ENCODE assay signal across 20 mouse cellular contexts in genomic region chr7:67426076-67426475, GRCm38 (mm10). TPM values are rescaled to one million over a fixed set of nuclear protein-coding genes. Genes with fewer than 3 reads are reported as not detected.
A peak's percentile ranks its signal among the peaks of the same experiment; 100 is the strongest.
DNase-seq lines count a peak whose midpoint lies in the region; ATAC-seq and TF ChIP-seq lines count a peak whose summit lies in the region.
"Had no signal": no experiment of that assay in that cellular context is flagged by ENCODE, and none has a peak within 500 bp of the region (broad histone marks: within the 10 kb centered on the region; RNA-seq: fewer than 3 reads in every experiment).

No protein-coding gene starts in this region.

- H3K79me2 ChIP-seq in CH12.LX (replicated peaks; ENCODE audit: control insufficient read depth, extremely low read depth, insufficient read depth, poor library complexity, severe bottlenecking), result peaks cover 8% of the 10 kb centered on the region
- H3K79me2 ChIP-seq in macrophage (ENCODE audit: inconsistent target), result no peaks in the 10 kb centered on the region
- no peaks in the 10 kb centered on the region for H3K79me2 ChIP-seq in myocyte (ENCODE audit: control insufficient read depth, insufficient read depth)

- TF ChIP-seq POLR2A in CH12.LX (IDR thresholded peaks at IDR 0.05; ENCODE audit: low read depth, low read length), result no peak
- TF ChIP-seq POLR2A in myocyte (IDR thresholded peaks at IDR 0.05; ENCODE audit: insufficient read length, low read depth), result no peak

- no peak overlapping the region for H3K4me2 ChIP-seq in lung, postnatal 0 days (replicated peaks; ENCODE audit: low read depth, low read length)
- H3K4me2 ChIP-seq in CH12.LX (ENCODE audit: insufficient read depth, low read depth, poor library complexity, severe bottlenecking) (peak overlapping the region; percentile 80), myocyte (ENCODE audit: low read depth) (no peak overlapping the region)
- H3K4me2 ChIP-seq in hindbrain, postnatal 0 days (ENCODE audit: low read depth, low read length), result no peak overlapping the region
- H3K4me2 ChIP-seq: embryonic facial prominence, embryonic 12.5 days; forebrain, embryonic 15.5 days; heart, embryonic 11.5 days; heart, embryonic 15.5 days; hindbrain, embryonic 15.5 days had no signal

- ATAC-seq in lung, postnatal 0 days, result no peak
- ATAC-seq in hindbrain, postnatal 0 days, result no peak
- ATAC-seq: forebrain, embryonic 15.5 days had no signal

- H3K9me3 ChIP-seq in lung, postnatal 0 days (ENCODE audit: low read length), result no peaks in the 10 kb centered on the region
- H3K9me3 ChIP-seq in CH12.LX (replicated peaks; ENCODE audit: low read length), result no peaks in the 10 kb centered on the region
- no peaks in the 10 kb centered on the region for H3K9me3 ChIP-seq in hindbrain, embryonic 10.5 days
- no peaks in the 10 kb centered on the region for H3K9me3 ChIP-seq in hindbrain, postnatal 0 days (ENCODE audit: low read length)
- H3K9me3 ChIP-seq: embryonic facial prominence, embryonic 12.5 days; forebrain, embryonic 15.5 days; G1E; heart, embryonic 15.5 days; hindbrain, embryonic 15.5 days had no signal

- H3K27ac ChIP-seq in lung, postnatal 0 days (ENCODE audit: low read length), result peak overlapping the region; percentile 48; the same call in 1 of the 2 replicates
- H3K27ac ChIP-seq in CH12.LX (ENCODE audit: insufficient read depth, low read depth) (peak overlapping the region; percentile 69), macrophage (peak overlapping the region; percentile 94)
- H3K27ac ChIP-seq in hindbrain, embryonic 10.5 days, result no peak overlapping the region
- H3K27ac ChIP-seq in hindbrain, postnatal 0 days, result no peak overlapping the region
- H3K27ac ChIP-seq: embryonic facial prominence, embryonic 12.5 days; forebrain, embryonic 15.5 days; hindbrain, embryonic 15.5 days had no signal

- H3K4me3 ChIP-seq in lung, postnatal 0 days (ENCODE audit: low read depth, low read length), result no peak overlapping the region
- peak overlapping the region in 2 of 3 experiments; percentile 15 to 31 for H3K4me3 ChIP-seq in CH12.LX (replicated peaks in 1 of 3; ENCODE audit: low read depth in 2 of 3, low read length in 2 of 3, poor library complexity in 1 of 3)
- H3K4me3 ChIP-seq in macrophage (ENCODE audit: inconsistent target), result no peak overlapping the region
- H3K4me3 ChIP-seq in myocyte, result no peak overlapping the region
- H3K4me3 ChIP-seq in hindbrain, embryonic 10.5 days, result no peak overlapping the region
- no peak overlapping the region for H3K4me3 ChIP-seq in hindbrain, postnatal 0 days (ENCODE audit: low read length)
- H3K4me3 ChIP-seq: embryonic facial prominence, embryonic 12.5 days; forebrain, embryonic 15.5 days; heart, embryonic 15.5 days; hindbrain, embryonic 15.5 days had no signal

- DNase-seq in lung, postnatal 0 days (ENCODE audit: low spot score), result no peak
- no peak for DNase-seq in lung, postnatal 14 days
- no peak for DNase-seq in CH12.LX (ENCODE audit: extremely low read depth)
- no peak for DNase-seq in testis, postnatal 10 days (ENCODE audit: low spot score)
- DNase-seq in hindbrain, embryonic 10.5 days (ENCODE audit: low spot score), result no peak
- no peak for DNase-seq in hindbrain, postnatal 0 days (ENCODE audit: low spot score)
- DNase-seq: adrenal gland, adult 8-10 months; cerebellum, adult 11-12 months; cerebellum, adult 9-10 months; cerebellum, postnatal 25 days; gastrocnemius, postnatal 36 days; heart, adult 18-20 months had no signal

- no peaks in the 10 kb centered on the region for H3K36me3 ChIP-seq in lung, postnatal 0 days (ENCODE audit: insufficient read depth, low read length)
- H3K36me3 ChIP-seq in CH12.LX (replicated peaks in 1 of 2; ENCODE audit: control insufficient read depth in 1 of 2, insufficient read depth in 1 of 2, low read length in 1 of 2) (no peaks in the 10 kb centered on the region), macrophage (ENCODE audit: inconsistent target) (no peaks in the 10 kb centered on the region), myocyte (ENCODE audit: control insufficient read depth, insufficient read depth) (no peaks in the 10 kb centered on the region)
- no peaks in the 10 kb centered on the region for H3K36me3 ChIP-seq in hindbrain, embryonic 10.5 days
- no peaks in the 10 kb centered on the region for H3K36me3 ChIP-seq in hindbrain, postnatal 0 days (ENCODE audit: insufficient read depth, low read length)
- H3K36me3 ChIP-seq: embryonic facial prominence, embryonic 12.5 days; forebrain, embryonic 15.5 days; G1E; heart, embryonic 15.5 days; hindbrain, embryonic 15.5 days had no signal

- in situ Hi-C loops in CH12.LX (cut with MboI; ENCODE audit: low pct_ligation_motif_present, low pct_unique_long_range_greater_than_20kb, low sequenced_read_pairs), result loop anchor here (10.0 kb wide), 1 partner anchor 51 kb away; the partner anchor contains the start of gene Mef2a

- H3K27me3 ChIP-seq in lung, postnatal 0 days (replicated peaks; ENCODE audit: insufficient read depth, low read length), result no peaks in the 10 kb centered on the region
- H3K27me3 ChIP-seq in CH12.LX (replicated peaks), result no peaks in the 10 kb centered on the region
- H3K27me3 ChIP-seq in myocyte (ENCODE audit: control insufficient read depth, insufficient read depth, insufficient read length), result no peaks in the 10 kb centered on the region
- no peaks in the 10 kb centered on the region for H3K27me3 ChIP-seq in hindbrain, embryonic 10.5 days (ENCODE audit: insufficient read depth, poor library complexity, severe bottlenecking)
- H3K27me3 ChIP-seq in hindbrain, postnatal 0 days (ENCODE audit: insufficient read depth, low read length), result no peaks in the 10 kb centered on the region
- H3K27me3 ChIP-seq: embryonic facial prominence, embryonic 12.5 days; forebrain, embryonic 15.5 days; heart, embryonic 15.5 days; hindbrain, embryonic 15.5 days had no signal

- TF ChIP-seq RAD21 in CH12.LX (IDR thresholded peaks at IDR 0.05; ENCODE audit: low read depth, low read length), result no peak

- H3ac ChIP-seq in myocyte (ENCODE audit: control insufficient read depth, insufficient read length), result no peak overlapping the region

- dilution Hi-C loops in CH12.LX (cut with MboI; ENCODE audit: extremely low pct_ligation_motif_present, extremely low pct_unique_long_range_greater_than_20kb, low sequenced_read_pairs), result no loop called here

- TF ChIP-seq EP300 in lung, postnatal 0 days (IDR thresholded peaks at IDR 0.05), result no peak
- TF ChIP-seq EP300 in CH12.LX (IDR thresholded peaks at IDR 0.05; ENCODE audit: low read length), result no peak

- peaks cover 12% of the 10 kb centered on the region for H3K4me1 ChIP-seq in lung, postnatal 0 days (ENCODE audit: insufficient read depth, low read depth, low read length)
- peaks cover 46 to 86% of the 10 kb centered on the region in 2 experiments for H3K4me1 ChIP-seq in CH12.LX (ENCODE audit: control insufficient read depth in 1 of 2, insufficient read depth in 2 of 2)
- peaks cover 4% of the 10 kb centered on the region; the same call in 1 of the 2 replicates for H3K4me1 ChIP-seq in hindbrain, embryonic 10.5 days (replicated peaks)
- H3K4me1 ChIP-seq in hindbrain, postnatal 0 days (ENCODE audit: insufficient read depth, low read length), result peaks cover 4% of the 10 kb centered on the region; the same call in 1 of the 2 replicates

- no peak for TF ChIP-seq CTCF in lung, postnatal 0 days (IDR thresholded peaks at IDR 0.05)
- TF ChIP-seq CTCF in CH12.LX (conservative IDR thresholded peaks at IDR 0.05 in 1 of 2, IDR thresholded peaks at IDR 0.05 in 1 of 2; ENCODE audit: low read depth in 2 of 2, low read length in 2 of 2), result no peak
- no peak for TF ChIP-seq CTCF in hindbrain, postnatal 0 days (IDR thresholded peaks at IDR 0.05; ENCODE audit: low read depth)

- H3K9ac ChIP-seq in lung, postnatal 0 days (replicated peaks; ENCODE audit: low read depth), result no peak overlapping the region
- peak overlapping the region; percentile 86 for H3K9ac ChIP-seq in CH12.LX (ENCODE audit: insufficient read depth, low read depth)
- no peak overlapping the region for H3K9ac ChIP-seq in hindbrain, postnatal 0 days (replicated peaks; ENCODE audit: low read length)
- H3K9ac ChIP-seq: embryonic facial prominence, embryonic 12.5 days; forebrain, embryonic 15.5 days; heart, embryonic 15.5 days; hindbrain, embryonic 15.5 days had no signal

TF ChIP-seq in CH12.LX, 34 proteins besides CTCF, POLR2A, EP300 and RAD21 (continues in another document):
- no peak for TF ChIP-seq USF2 (conservative IDR thresholded peaks at IDR 0.05; ENCODE audit: low read depth, low read length)
- TF ChIP-seq ETS1 (conservative IDR thresholded peaks at IDR 0.05; ENCODE audit: low read depth, low read length), result no peak
- no peak for TF ChIP-seq SIN3A (IDR thresholded peaks at IDR 0.05; ENCODE audit: low read length)
- TF ChIP-seq POLR2AphosphoS2 (IDR thresholded peaks at IDR 0.05; ENCODE audit: low read depth, low read length), result no peak
- no peak for TF ChIP-seq MAX (IDR thresholded peaks at IDR 0.05; ENCODE audit: low read length)
- no peak for TF ChIP-seq ZC3H11A (IDR thresholded peaks at IDR 0.05; ENCODE audit: low read depth, low read length)
- no peak for TF ChIP-seq KAT2A (IDR thresholded peaks at IDR 0.05; ENCODE audit: insufficient replicate concordance, low read length)

TF ChIP-seq in myocyte, 11 proteins besides CTCF, POLR2A, EP300 and RAD21 (continues in another document):
- TF ChIP-seq MAX (IDR thresholded peaks at IDR 0.05; ENCODE audit: low read depth) (no peak), CEBPB (IDR thresholded peaks at IDR 0.05; ENCODE audit: insufficient read depth, poor library complexity, severe bottlenecking) (no peak), MYOD1 (IDR thresholded peaks at IDR 0.05; ENCODE audit: control insufficient read depth in 1 of 3, insufficient read length in 2 of 3, low read depth in 2 of 3) (peak in 2 of 3 experiments; percentile 33 to 57), E2F4 (IDR thresholded peaks at IDR 0.05; ENCODE audit: insufficient read depth) (no peak), TCF3 (IDR thresholded peaks at IDR 0.05; ENCODE audit: insufficient read length, low read depth) (no peak), MYOG (IDR thresholded peaks at IDR 0.05; ENCODE audit: control insufficient read depth in 1 of 3, insufficient read depth in 1 of 3, insufficient read length in 2 of 3, low read depth in 2 of 3) (peak in 1 of 3 experiments; percentile 48)

RNA-seq across cellular contexts. Expression of gene Mef2a, which starts 53.4 kb away (rescaled TPM):
- polyA plus RNA-seq in lung, postnatal 0 days (2015; fragmentation: Nextera tagmentation; extraction: Ambion mirVana), result 59.4 and 73.6 TPM in 2 replicates
- total RNA-seq in CH12.LX (2012; rRNA removed) (42.2 and 43.5 TPM in 2 replicates), CH12.LX (2014; rRNA removed) (36.7 and 40.1 TPM in 2 replicates)
- polyA plus RNA-seq in CH12.LX (2012; ENCODE audit: insufficient read length, low read depth) (94.6 and 100 TPM in 2 replicates), macrophage (2018) (55.2 to 107 TPM (median 57.0 TPM) in 3 replicates), myocyte (2012; fragmentation: generic; extraction: Trizol) (64.5 TPM)
- total RNA-seq in macrophage (2018; cell fraction: chromatin; rRNA removed), result 100 to 1,000 TPM; 177 to 523 (median 286) TPM
- total RNA-seq in macrophage (2018; cell fraction: cytosol; rRNA removed), result 10 to 100 TPM; 53.1 to 91.8 (median 72.3) TPM
- 100 to 1,000 TPM; 139 to 433 (median 258) TPM for total RNA-seq in macrophage (2018; cell fraction: nucleus; rRNA removed)
- polyA plus RNA-seq in hindbrain, embryonic 10.5 days (2016; fragmentation: Nextera tagmentation; extraction: Ambion mirVana), result 20.5 and 26.9 TPM in 2 replicates
- total RNA-seq in hindbrain, postnatal 0 days (2014; rRNA removed), result 48.7 and 55.2 TPM in 2 replicates
- 36.6 and 38.4 TPM in 2 replicates for polyA plus RNA-seq in hindbrain, postnatal 0 days (2015; fragmentation: Nextera tagmentation; extraction: Ambion mirVana)

Comparison
In these comparisons a context has a peak if more than half of its experiments do, and no peak if none do; other contexts are left out.
1. H3K27ac ChIP-seq: peak in lung, postnatal 0 days (single experiment), CH12.LX (single experiment) and macrophage (single experiment); none in hindbrain, embryonic 10.5 days (single experiment) and hindbrain, postnatal 0 days (single experiment).
2. H3K4me3 ChIP-seq: peak in CH12.LX (2 of 3); none in lung, postnatal 0 days (single experiment), macrophage (single experiment), myocyte (single experiment), hindbrain, embryonic 10.5 days (single experiment) and hindbrain, postnatal 0 days (single experiment).